Mouse (Mus musculus) thymus, postnatal 14 days (tissue): Measurements from ENCODE around the gene Plxna2.

Experiments
- DNase-seq: peaks from one replicate; pipeline ENCODE4 v3.0.0; 2021

Gene Plxna2

GRCm38 (mm10) chr1:194623641-194624040, 5.6 kb downstream of the Plxna2 start:
- DNase-seq, result no peak

GRCm38 (mm10) chr1:194624411-194624810, 6.4 kb downstream of the Plxna2 start:
- no peak for DNase-seq

- DNase-seq, result no peak
Observed at GRCm38 (mm10) chr1:194624973-194625372, 7.0 kb downstream of the Plxna2 start.

GRCm38 (mm10) chr1:194626109-194626508, 8.1 kb downstream of the Plxna2 start:
- DNase-seq, result no peak

GRCm38 (mm10) chr1:194627286-194627685, 9.3 kb downstream of the Plxna2 start:
- no peak for DNase-seq

- no peak for DNase-seq
Observed at GRCm38 (mm10) chr1:194629135-194629689, 11.2 kb downstream of the Plxna2 start.

GRCm38 (mm10) chr1:194630498-194631056, 12.6 kb downstream of the Plxna2 start:
- no peak for DNase-seq

GRCm38 (mm10) chr1:194631574-194631973, 13.6 kb downstream of the Plxna2 start:
- no peak for DNase-seq

GRCm38 (mm10) chr1:194632029-194632428, 14.0 kb downstream of the Plxna2 start:
- no peak for DNase-seq

GRCm38 (mm10) chr1:194635411-194635810, 17.4 kb downstream of the Plxna2 start:
- no peak for DNase-seq

GRCm38 (mm10) chr1:194635942-194636341, 17.9 kb downstream of the Plxna2 start:
- no peak for DNase-seq

GRCm38 (mm10) chr1:194637391-194638304, 19.6 kb downstream of the Plxna2 start:
- DNase-seq, result no peak

GRCm38 (mm10) chr1:194641601-194642301, 23.7 kb downstream of the Plxna2 start:
- no peak for DNase-seq

- no peak for DNase-seq
Observed at GRCm38 (mm10) chr1:194642302-194642787, 24.3 kb downstream of the Plxna2 start.

GRCm38 (mm10) chr1:194643930-194644329, 25.9 kb downstream of the Plxna2 start:
- no peak for DNase-seq

GRCm38 (mm10) chr1:194645898-194646297, 27.9 kb downstream of the Plxna2 start:
- DNase-seq, result no peak

GRCm38 (mm10) chr1:194650076-194650475, 32.1 kb downstream of the Plxna2 start:
- no peak for DNase-seq

- no peak for DNase-seq
Observed at GRCm38 (mm10) chr1:194650566-194650965, 32.5 kb downstream of the Plxna2 start.

GRCm38 (mm10) chr1:194651987-194652386, 34.0 kb downstream of the Plxna2 start:
- DNase-seq, result no peak

GRCm38 (mm10) chr1:194658459-194659160, 40.6 kb downstream of the Plxna2 start:
- DNase-seq, result no peak

GRCm38 (mm10) chr1:194660426-194661119, 42.6 kb downstream of the Plxna2 start:
- no peak for DNase-seq

- DNase-seq, result no peak
Observed at GRCm38 (mm10) chr1:194663021-194663420, 45.0 kb downstream of the Plxna2 start.
